Mouse (Mus musculus) ovary, postnatal 36 days (tissue): ENCODE data around the gene Lmntd1.

Experiments
- DNase-seq: peaks from one replicate; pipeline ENCODE4 v3.0.0; 2022; ENCODE audit warnings: low spot score, mixed read lengths

Lmntd1 gene

DNA sequence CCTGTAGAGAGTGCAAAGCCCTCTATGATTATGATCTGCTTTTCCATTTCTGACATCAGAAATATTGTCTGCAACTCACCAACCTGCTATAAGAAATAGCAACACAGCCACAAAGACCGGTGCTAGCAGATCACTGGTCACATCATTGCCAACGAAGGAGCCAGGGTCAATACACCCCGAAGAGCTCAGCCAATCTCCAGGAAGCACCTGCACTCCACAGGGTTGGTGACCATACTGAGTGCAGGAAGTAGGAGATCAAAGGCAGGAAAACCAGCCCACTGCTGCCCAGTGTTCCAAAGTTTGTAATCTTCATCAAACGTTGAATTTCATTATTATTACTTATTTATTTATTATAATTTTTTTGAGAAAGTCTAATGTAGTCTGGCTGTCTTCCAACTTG is 9.5 kb downstream of the Lmntd1 start:
- no peak for DNase-seq

DNA sequence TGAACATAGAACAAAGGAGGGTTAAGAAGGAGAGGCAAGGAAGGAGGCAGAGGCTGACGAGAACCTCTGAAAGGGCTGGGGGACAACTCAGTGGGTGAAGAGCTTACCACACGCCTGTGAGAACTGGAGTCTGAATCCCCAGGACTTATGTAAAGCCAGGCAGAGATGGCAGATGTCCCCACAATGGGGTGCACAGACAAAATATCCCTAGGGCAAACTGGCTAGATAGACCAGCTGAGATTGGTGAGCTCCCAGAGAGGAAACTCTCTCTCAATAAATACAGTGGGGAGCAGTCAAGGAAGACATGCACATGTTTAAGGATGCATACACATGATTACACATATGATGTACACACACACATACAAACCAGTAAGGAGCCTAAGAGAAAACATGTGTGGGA is 10.0 kb downstream of the Lmntd1 start:
- no peak for DNase-seq

DNA sequence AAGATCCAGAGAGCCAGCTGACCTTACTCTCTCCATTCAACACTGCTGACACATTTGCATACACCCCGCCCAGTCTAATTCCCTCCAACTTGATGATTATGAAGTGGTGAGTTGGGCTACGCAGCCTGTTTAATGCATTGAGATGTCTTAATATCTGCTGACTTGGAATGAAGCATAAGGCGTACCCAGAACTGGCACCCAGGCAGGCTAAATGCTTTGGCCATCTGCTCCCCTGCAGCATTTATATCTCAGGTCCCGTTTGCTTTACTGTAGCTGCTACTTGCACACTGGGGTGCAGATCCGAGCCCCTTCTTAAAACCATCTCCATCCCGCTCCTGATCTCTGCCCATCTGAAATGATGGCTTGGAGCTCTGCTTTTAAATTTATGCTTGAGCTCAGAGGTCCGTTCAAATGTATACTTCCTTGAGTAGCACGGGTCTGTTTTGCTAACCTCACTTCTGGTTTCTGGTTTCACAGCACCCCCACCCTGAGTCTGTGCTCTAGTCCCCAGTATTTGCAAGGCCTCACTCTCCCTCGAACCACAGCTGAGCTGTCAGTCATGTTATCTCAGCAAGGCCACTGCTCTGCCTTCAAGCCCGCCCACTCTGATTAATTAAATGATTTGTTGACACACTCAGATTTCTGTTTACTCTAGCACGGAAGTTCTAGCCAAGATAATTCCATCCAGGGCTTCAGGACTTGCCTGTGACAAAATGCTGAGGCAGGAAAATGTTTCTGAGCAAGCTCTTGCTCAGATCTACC is 15.1 kb downstream of the Lmntd1 start:
- DNase-seq, result no peak

DNA sequence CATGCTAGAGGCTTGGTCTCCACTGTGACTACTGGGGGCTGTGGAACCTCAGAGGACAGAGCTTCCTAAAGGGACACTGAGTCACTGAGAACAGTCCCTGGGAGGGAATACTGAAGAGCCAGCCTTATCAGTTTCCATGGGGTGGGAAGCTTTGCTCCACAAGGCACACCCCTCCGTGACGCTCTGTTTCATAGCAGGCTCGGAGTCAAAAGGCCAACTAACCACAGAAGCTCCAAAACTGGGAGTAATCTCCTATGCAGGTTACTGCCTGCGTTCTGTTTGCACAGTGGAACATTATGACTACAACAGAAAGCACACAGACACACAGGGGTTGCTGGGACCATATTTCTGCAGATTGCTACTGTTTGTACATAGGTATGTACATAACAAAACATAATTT is 18.2 kb downstream of the Lmntd1 start:
- DNase-seq, result no peak

DNA sequence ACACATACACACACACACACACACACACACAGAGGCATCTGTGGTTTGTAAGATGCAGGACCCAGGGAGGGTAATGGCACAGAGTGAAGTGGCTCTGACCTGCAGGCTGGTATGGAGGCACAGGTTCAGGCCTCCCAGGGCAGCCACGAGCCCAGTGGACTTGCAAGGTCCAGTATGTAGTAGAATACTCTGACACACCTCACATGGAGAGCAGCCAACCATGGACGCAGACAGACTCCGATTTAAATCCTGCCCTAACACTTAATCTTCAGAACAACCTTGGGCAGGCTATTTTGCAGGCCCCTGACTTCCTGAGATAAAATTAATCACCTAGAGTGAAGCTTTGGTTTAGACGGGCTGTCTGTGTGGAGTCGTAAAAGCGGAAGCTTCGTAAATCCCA is 20.1 kb downstream of the Lmntd1 start:
- no peak for DNase-seq

DNA sequence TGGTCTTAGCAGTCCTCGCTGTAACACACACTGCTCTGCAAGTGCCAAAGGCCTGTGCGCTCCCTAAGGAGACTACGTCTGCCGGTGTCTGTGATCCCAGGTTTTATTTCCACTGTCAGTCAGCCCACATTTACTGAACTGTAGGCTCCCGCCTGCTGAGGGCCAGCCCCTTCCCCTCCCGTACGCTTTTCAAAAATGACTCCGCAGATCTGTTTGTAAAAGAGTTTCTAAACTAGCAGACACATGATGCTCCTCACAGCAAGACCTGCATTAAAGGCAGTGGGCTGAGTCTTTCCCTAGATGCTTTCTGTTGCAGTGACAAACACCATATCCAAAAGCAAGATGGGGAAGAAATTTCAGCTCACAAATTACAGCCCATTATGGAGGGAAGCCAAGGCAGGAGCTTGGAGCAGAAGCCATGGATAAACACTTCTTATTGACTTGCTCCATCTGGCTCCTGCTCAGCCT is 21.6 kb downstream of the Lmntd1 start:
- DNase-seq, result no peak

GRCm38 (mm10) chr6:145592036-145592435 is 22.1 kb downstream of the Lmntd1 start:
- DNase-seq, result no peak

DNA sequence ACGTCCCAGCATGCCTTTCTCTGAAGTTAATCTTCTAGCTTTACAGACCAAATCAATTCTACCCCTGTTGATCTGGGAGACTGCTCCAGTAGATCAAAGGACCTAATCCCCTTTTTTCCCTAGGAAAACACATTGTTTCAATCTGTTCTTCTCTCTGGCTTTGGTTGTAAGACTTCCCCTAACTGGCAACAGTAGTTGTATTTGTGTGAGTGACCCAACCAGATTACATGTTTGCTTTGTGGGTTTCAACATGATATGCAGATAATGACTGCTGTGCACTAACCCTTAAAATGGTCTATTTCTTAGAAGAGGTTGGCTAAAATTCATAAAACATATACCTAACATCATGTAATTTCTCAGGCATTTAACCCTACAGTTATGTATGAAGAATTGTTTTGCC is 22.5 kb downstream of the Lmntd1 start:
- DNase-seq, result no peak

DNA sequence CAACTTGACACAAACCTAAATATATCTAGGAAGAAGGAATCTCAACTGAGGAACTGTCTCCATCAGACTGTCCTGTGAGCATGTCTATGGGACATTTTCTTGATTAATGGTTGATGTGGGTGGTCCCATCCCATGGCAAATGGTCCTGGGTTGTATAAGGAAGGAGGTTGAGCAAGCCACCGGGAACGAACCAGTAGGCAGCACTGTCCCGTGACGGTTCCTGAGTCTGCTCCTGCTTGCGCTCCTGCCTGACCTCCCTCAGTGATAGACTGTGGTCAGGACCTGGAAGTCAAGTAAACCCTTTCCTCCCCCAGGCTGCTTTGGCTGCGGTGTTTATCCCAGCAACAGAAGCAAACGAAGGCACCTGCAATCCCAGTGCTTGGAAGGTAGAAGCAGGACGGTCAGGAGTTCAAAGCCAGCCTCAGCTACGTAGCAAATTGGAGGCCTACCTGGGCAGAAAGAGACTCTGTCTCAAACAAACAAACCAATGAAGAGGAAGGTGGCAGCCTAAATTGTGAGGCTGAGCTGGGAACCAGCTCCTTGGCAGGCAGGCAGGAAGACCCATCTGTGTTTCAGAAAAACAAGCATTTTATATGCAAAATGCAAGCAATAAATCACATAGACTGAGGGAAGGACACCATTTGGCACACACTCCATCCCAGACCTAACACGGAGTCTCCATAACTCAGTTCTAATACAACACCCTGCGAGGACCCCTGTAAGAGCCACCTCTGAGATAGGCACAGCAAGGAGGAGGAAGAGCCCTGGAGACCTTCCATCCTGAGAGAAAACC is 23.4 kb downstream of the Lmntd1 start:
- no peak for DNase-seq

- DNase-seq, result no peak
Measured at GRCm38 (mm10) chr6:145585052-145585973, 28.8 kb downstream of the Lmntd1 start.

DNA sequence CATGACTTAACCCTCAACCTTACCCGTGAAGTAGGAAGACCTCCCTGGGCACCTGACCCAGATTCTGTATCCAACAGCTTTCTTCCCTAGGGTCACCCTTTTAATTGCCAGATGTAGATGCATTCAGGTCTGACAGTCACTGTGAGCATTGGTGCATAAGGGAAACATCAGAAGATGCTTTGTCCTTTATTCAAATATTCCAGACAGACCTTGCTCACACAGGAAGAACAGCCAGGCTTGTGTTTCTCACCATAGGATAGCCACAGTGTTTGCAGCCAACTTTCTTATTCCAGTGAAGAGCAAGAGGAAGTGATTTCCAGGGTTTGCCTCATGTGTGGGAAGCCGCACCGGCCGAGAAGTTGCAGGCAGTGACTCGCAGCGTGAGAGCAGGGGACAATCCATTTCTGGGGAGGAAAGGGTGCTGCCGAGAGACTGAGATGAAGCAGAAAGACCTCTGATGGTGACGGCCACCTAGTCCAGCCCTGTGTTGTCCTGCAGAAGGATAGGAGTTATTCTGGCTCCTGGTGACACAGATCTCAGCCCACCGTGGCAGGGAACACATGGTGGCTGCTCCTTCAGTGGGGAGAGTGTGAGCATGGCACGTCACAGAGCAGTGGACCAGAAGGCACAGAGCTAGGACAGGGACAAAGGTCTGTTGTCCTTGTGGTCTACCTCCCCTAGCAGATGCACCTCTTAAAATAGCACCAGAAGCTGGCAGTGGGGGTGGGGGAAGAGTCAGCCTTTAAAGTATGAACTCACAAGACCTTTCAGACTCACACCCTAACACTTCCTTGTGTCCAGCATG is 32.6 kb downstream of the Lmntd1 start:
- DNase-seq, result no peak

GRCm38 (mm10) chr6:145579761-145580160 is 34.4 kb downstream of the Lmntd1 start:
- no peak for DNase-seq

DNA sequence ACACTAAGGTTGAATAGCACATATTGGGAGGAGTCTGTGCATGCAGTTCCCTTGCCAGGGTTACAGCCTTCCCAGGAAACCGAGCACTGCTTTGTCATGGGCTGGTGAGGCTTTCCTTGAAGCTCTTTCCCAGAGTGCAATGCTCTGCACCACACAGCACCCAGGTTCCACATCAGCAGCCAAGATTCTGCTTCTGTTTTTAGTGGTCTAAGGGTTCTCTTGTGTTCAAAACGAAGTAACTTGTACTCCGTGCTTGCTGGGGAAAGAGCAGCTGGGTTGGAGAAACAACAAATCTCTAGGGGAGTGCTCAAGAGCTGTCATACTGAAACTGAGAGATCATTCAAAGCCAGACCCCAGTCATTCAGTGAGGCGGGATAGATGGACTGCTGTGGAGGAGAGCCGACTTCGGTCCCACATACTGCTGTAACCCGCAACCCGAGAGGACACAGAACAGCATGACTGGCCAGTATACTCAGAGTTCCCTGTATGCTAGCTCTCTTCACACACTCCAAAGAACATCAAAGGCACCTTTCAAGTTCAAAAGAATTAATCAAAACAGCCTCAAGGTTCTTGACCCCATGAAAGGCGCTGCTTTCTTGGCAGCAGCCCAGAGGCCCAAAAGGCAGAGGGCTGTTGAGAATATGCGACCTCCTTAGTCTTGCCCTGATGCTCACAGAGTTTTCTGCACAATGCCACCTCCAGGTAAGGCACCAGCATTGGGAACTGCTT is 35.5 kb downstream of the Lmntd1 start:
- peak; percentile 16 for DNase-seq

DNA sequence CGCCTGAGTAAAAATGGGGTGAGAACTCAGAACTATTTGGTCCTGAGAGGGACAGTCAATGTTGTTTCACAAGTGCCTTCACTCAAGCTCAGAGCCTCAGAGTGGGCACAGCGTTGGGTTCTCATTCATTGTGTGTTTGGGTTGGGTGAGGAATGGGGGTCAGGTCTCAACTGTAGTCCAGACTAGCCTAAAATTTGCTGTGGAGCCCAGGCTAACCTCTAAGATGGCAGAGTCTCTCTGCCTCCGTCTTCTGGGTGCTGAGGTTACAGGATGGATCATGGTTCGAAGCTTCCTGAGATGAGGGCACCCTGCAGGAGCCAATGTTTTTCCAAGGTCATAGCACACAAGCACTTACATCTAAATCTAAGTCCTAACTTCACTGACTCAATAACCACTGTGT is 37.4 kb downstream of the Lmntd1 start:
- DNase-seq, result no peak

DNA sequence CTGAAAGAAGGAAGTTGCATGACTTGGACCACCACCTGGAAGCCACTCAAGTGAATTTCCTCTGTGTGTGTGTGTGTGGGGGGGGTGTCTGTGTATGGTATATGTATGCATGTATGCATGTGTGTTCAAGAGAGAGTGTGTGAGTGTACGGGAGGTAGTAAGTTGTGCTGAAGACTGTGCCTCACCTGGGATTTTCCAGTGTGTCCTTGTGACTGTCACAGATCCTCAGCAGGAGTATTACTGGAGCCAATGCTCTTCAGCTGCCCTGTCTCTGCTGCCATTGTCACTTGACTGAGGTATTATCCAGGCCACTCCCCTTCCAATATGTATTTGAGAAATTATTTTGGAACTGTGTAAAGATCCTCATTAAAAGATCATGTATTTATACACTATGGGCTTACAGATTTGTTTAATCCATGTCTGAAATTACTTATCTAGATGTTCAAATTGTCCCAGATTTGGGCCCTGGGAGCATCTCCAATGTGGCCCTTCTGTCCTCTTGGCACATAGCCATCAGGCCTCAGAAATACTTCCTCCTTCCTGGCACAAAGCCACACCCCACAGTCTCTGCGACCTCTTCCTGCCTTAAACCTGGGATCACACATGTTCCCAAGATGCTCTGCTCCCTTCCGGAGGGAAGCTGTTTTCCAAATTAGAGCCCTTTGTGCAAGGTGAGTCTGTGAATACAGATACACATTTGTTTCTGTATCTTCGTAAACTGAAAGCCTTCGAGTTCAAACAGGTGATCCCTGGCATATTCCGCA is 40.7 kb downstream of the Lmntd1 start:
- DNase-seq, result no peak

DNA sequence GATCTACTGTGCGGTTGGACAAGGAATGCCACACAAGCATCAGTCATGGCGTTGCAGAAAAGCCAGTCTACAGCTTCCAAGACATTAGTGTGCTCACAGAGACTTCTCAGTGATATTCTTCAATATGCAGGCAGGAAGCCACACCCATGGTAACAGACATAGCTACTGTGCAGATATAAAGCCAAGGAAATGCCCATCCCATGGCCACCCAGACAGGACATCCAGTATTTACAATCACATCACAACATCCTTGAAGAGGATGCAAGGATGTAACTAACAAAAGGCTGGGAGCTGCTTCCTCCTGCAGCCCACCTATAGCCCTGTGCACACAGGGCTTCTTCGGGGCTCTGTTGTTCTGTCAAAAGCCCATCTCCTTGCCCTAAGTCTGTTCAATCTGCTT is 45.4 kb downstream of the Lmntd1 start:
- DNase-seq, result no peak

GRCm38 (mm10) chr6:145567832-145568231 is 46.3 kb downstream of the Lmntd1 start:
- DNase-seq, result no peak

DNA sequence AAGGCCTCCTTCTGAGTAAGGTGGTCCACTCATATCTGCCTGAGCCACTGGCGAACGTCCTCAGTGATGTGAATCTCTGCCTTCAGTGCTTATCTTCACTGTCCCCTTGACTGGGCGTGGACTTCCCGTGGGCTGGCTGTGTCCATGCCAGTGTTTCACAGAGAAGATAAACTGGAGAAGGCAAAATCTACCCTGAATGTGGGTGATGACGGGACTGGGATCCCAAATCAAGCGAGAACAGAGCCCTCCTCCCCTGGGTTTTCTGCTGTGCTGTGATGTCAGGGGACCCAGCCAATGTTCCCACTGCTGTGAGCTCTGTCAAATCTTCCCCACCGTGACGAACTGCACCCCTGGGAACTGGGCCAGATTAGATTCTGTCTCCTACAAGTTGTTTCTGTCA is 46.8 kb downstream of the Lmntd1 start:
- DNase-seq, result no peak

GRCm38 (mm10) chr6:145565663-145566062 is 48.5 kb downstream of the Lmntd1 start:
- no peak for DNase-seq

- DNase-seq, result no peak
Measured at GRCm38 (mm10) chr6:145564671-145565070, 49.4 kb downstream of the Lmntd1 start.
